In the genomic region with DNA sequence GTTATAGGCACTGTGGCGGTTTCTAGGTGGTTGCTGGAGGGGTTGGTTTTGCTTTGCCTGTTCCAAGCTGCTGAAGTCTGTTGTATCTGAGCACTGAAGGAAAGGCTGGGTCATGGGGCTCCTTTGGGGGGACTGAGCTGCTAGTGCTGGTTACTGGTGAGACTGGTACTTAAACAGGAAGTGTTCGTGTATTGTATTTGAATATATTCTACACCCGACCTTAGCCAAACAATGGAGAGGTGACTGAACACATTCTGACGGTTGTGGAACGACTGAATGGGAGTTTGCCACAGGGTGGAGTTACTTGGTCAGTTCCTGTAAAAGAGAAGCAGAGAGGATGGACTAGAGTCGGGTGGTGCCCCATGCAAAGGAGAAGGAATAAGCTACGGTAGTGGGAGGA, we compare ENCODE assay signal across 24 mouse cellular contexts.
"Had no signal": no experiment of that assay in that cellular context is flagged by ENCODE, and none has a peak within 500 bp of the region (broad histone marks: within the 10 kb centered on the region; RNA-seq: fewer than 3 reads in every experiment).

No protein-coding gene starts in this region.

- H3K9ac ChIP-seq: forebrain, embryonic 15.5 days; forebrain, postnatal 0 days; heart, embryonic 12.5 days; hindbrain, embryonic 13.5 days; hindbrain, embryonic 15.5 days; kidney, embryonic 15.5 days; limb, embryonic 13.5 days; limb, embryonic 15.5 days had no signal

- H3K9me3 ChIP-seq: forebrain, embryonic 15.5 days; heart, embryonic 12.5 days; hindbrain, embryonic 13.5 days; hindbrain, embryonic 15.5 days; kidney, embryonic 15.5 days; limb, embryonic 13.5 days; limb, embryonic 15.5 days had no signal

- H3K4me3 ChIP-seq: forebrain, embryonic 15.5 days; heart, embryonic 12.5 days; hindbrain, embryonic 13.5 days; hindbrain, embryonic 15.5 days; kidney, embryonic 15.5 days; limb, embryonic 13.5 days; limb, embryonic 15.5 days had no signal

- DNase-seq: forebrain, postnatal 0 days; gastrocnemius, postnatal 14 days; gastrocnemius, postnatal 36 days; heart, adult 18-20 months; heart, postnatal 10 days; heart, postnatal 36 days; kidney, adult 11 months; kidney, adult 2 months; kidney, adult 9 months; kidney, postnatal 14 days; kidney, postnatal 36 days; layer of hippocampus, adult 9-11 months; layer of hippocampus, postnatal 36 days; left cerebral cortex, postnatal 4 days had no signal

- H3K27ac ChIP-seq: hindbrain, embryonic 13.5 days; hindbrain, embryonic 15.5 days; hindbrain, postnatal 0 days; kidney, embryonic 15.5 days; kidney, postnatal 0 days; limb, embryonic 13.5 days; limb, embryonic 15.5 days had no signal

- ATAC-seq: forebrain, embryonic 15.5 days; forebrain, postnatal 0 days; hindbrain, postnatal 0 days; intestine, embryonic 16.5 days had no signal

- H3K36me3 ChIP-seq: forebrain, embryonic 15.5 days; heart, embryonic 12.5 days; hindbrain, embryonic 13.5 days; hindbrain, embryonic 15.5 days; kidney, embryonic 15.5 days; limb, embryonic 13.5 days; limb, embryonic 15.5 days had no signal

- H3K27me3 ChIP-seq: forebrain, embryonic 15.5 days had no signal

- H3K4me2 ChIP-seq: forebrain, embryonic 15.5 days; heart, embryonic 12.5 days; hindbrain, embryonic 13.5 days; hindbrain, embryonic 15.5 days; kidney, embryonic 15.5 days; limb, embryonic 13.5 days; limb, embryonic 15.5 days had no signal
